Mouse (Mus musculus) liver, embryonic 13.5 days (tissue): ENCODE measurements around the gene Dennd2a. TPM values are rescaled to one million over a fixed set of nuclear protein-coding genes. Genes with fewer than 3 reads are reported as not detected.
"Not testable (repeated sequence)": the region's sequence is repeated elsewhere in the genome, so short reads cannot be mapped to it uniquely, and the experiment has no call there.

Experiments used
- ATAC-seq: fragments of 200-750 bp; cut with Nextera tagmentation; 2 replicates; pipeline ENCODE4 v1.8.0; 2017; ENCODE audit warnings: low read depth, mild to moderate bottlenecking, moderate number of reproducible peaks, moderate library complexity
- DNase-seq: peaks from one replicate; pipeline ENCODE4 v3.0.0; 2022
- H3K27ac ChIP-seq: fragments of 300-500 bp; sonication (generic); 2 replicates; pipeline ENCODE4 v1.5.1; 2015; ENCODE audit warnings: moderate library complexity, mild to moderate bottlenecking, inconsistent platforms
- H3K27me3 ChIP-seq: fragments of 300-500 bp; sonication (generic); 2 replicates; pipeline ENCODE4 v1.6.1; 2015; ENCODE audit warnings: mild to moderate bottlenecking, inconsistent platforms
- H3K36me3 ChIP-seq: fragments of 300-500 bp; sonication (generic); 2 replicates; pipeline ENCODE4 v1.6.1; 2015; ENCODE audit warnings: mild to moderate bottlenecking, inconsistent platforms
- H3K4me1 ChIP-seq: fragments of 300-500 bp; sonication (generic); replicated peaks from 2 replicates; pipeline ENCODE4 v1.6.1; 2015; ENCODE audit warnings: inconsistent platforms
- H3K4me2 ChIP-seq: fragments of 300-500 bp; sonication (generic); 2 replicates; pipeline ENCODE4 v1.6.1; 2015; ENCODE audit warnings: inconsistent platforms, mild to moderate bottlenecking, moderate library complexity
- H3K4me3 ChIP-seq: fragments of 300-500 bp; sonication (generic); replicated peaks from 2 replicates; pipeline ENCODE4 v1.5.1; 2015; ENCODE audit warnings: mild to moderate bottlenecking, inconsistent platforms
- H3K9ac ChIP-seq: fragments of 300-500 bp; sonication (generic); 2 replicates; pipeline ENCODE4 v1.6.1; 2015; ENCODE audit warnings: mild to moderate bottlenecking, inconsistent platforms
- H3K9me3 ChIP-seq: fragments of 300-500 bp; sonication (generic); replicated peaks from 2 replicates; pipeline ENCODE4 v1.6.1; 2016; ENCODE audit warnings: inconsistent platforms
- WGBS: fragments of 180-500 bp; shearing (Covaris S2); methylation state at CpG from one replicate; pipeline ENCODE4 v1.1.7; 2015; ENCODE audit not compliant: insufficient replicate concordance; 5-methylcytosine and 5-hydroxymethylcytosine counted together
- polyA plus RNA-seq: library from polyadenylated mRNA; unstranded; fragments of >200 nt; fragmentation: Nextera tagmentation; extraction: Ambion mirVana; gene quantifications from 2 replicates; pipeline ENCODE4 v1.2.1, GENCODE M21; 2015

The Dennd2a gene
- polyA plus RNA-seq, 1 experiment from 2014 or later: 2.1 TPM

- Histone ChIP-seq H3K4me2 (peak overlapping the region; percentile 13; the same call in 1 of the 2 replicates), H3K9me3 (no peaks in the 10 kb centered on the region), H3K4me1 (no peaks in the 10 kb centered on the region; the same call in 1 of the 2 replicates), H3K9ac (no peak overlapping the region), H3K27me3 (peaks cover 7% of the 10 kb centered on the region), H3K36me3 (no peaks in the 10 kb centered on the region), H3K4me3 (no peak overlapping the region), H3K27ac (no peak overlapping the region)
- WGBS: 17% methylated on average over 19 of the region's 19 CpGs
- no peak for DNase-seq
- no peak for ATAC-seq
These were observed 111.7 kb downstream of the Dennd2a start for GRCm38 (mm10) chr6:39445801-39446572.

- Histone ChIP-seq H3K27ac (no peak overlapping the region), H3K27me3 (peaks cover 10% of the 10 kb centered on the region; the same call in 1 of the 2 replicates), H3K9me3 (no peaks in the 10 kb centered on the region), H3K4me1 (no peaks in the 10 kb centered on the region; the same call in 1 of the 2 replicates), H3K4me2 (no peak overlapping the region), H3K36me3 (no peaks in the 10 kb centered on the region), H3K9ac (no peak overlapping the region), H3K4me3 (no peak overlapping the region)
- DNase-seq (no peak), ATAC-seq (no peak)
These were observed 114.8 kb downstream of the Dennd2a start for GRCm38 (mm10) chr6:39442786-39443287.

- Histone ChIP-seq H3K9ac (no peak overlapping the region), H3K27me3 (peaks cover 7% of the 10 kb centered on the region; the same call in 1 of the 2 replicates), H3K9me3 (no peaks in the 10 kb centered on the region), H3K27ac (no peak overlapping the region), H3K4me2 (no peak overlapping the region), H3K4me3 (no peak overlapping the region), H3K36me3 (no peaks in the 10 kb centered on the region), H3K4me1 (peaks cover 15% of the 10 kb centered on the region)
- no peak for ATAC-seq
- no peak for DNase-seq
These were observed 117.5 kb downstream of the Dennd2a start for GRCm38 (mm10) chr6:39440207-39440606.

GRCm38 (mm10) chr6:39437519-39437918, 120.1 kb downstream of the Dennd2a start:
- not testable (repeated sequence) for H3K27me3 ChIP-seq, H3K9me3 ChIP-seq, H3K27ac ChIP-seq, H3K4me2 ChIP-seq, ATAC-seq, H3K9ac ChIP-seq, H3K36me3 ChIP-seq, DNase-seq, H3K4me3 ChIP-seq
- 82% methylated on average over 6 of the region's 6 CpGs for whole genome bisulfite sequencing
- H3K4me1 ChIP-seq: peaks cover 36% of the 10 kb centered on the region

- H3K27me3 ChIP-seq: peaks cover 7% of the 10 kb centered on the region; the same call in 1 of the 2 replicates
- peaks cover 46% of the 10 kb centered on the region for H3K4me1 ChIP-seq
- H3K27ac ChIP-seq: peak overlapping the region; percentile 81
- WGBS: 47% methylated on average over 5 of the region's 5 CpGs
- ATAC-seq (peak; percentile 84), DNase-seq (no peak)
- peak overlapping the region; percentile 14; the same call in 1 of the 2 replicates for H3K9ac ChIP-seq
- H3K36me3 ChIP-seq: no peaks in the 10 kb centered on the region
- H3K4me2 ChIP-seq: no peak overlapping the region
- no peaks in the 10 kb centered on the region for H3K9me3 ChIP-seq
- H3K4me3 ChIP-seq: no peak overlapping the region
These were observed 121.8 kb downstream of the Dennd2a start for GRCm38 (mm10) chr6:39435875-39436274.

- H3K4me3 ChIP-seq: no peak overlapping the region
- 64% methylated on average over 2 of the region's 2 CpGs for WGBS
- H3K4me2 ChIP-seq: no peak overlapping the region
- H3K4me1 ChIP-seq: peaks cover 55% of the 10 kb centered on the region
- H3K27me3 ChIP-seq: peaks cover 7% of the 10 kb centered on the region; the same call in 1 of the 2 replicates
- H3K27ac ChIP-seq: peak overlapping the region; percentile 81
- H3K9ac ChIP-seq: peak overlapping the region; percentile 27; the same call in 1 of the 2 replicates
- no peaks in the 10 kb centered on the region for H3K36me3 ChIP-seq
- DNase-seq (no peak), ATAC-seq (no peak)
- H3K9me3 ChIP-seq: no peaks in the 10 kb centered on the region
These were observed 122.7 kb downstream of the Dennd2a start for GRCm38 (mm10) chr6:39434886-39435492.

GRCm38 (mm10) chr6:39434111-39434885, 123.4 kb downstream of the Dennd2a start:
- 0 out of 2 replicates have a peak overlapping the region, but pooled peaks have one; percentile 27 for H3K9ac ChIP-seq
- H3K27ac ChIP-seq: peak overlapping the region; percentile 81
- H3K4me2 ChIP-seq: no peak overlapping the region
- WGBS: 22% methylated on average over 2 of the region's 2 CpGs
- no peaks in the 10 kb centered on the region for H3K36me3 ChIP-seq
- no peak for DNase-seq
- H3K4me3 ChIP-seq: no peak overlapping the region
- peaks cover 2% of the 10 kb centered on the region; the same call in 1 of the 2 replicates for H3K27me3 ChIP-seq
- no peaks in the 10 kb centered on the region for H3K9me3 ChIP-seq
- H3K4me1 ChIP-seq: peaks cover 60% of the 10 kb centered on the region
- ATAC-seq: peak; percentile 62

GRCm38 (mm10) chr6:39433701-39434100, 124.0 kb downstream of the Dennd2a start:
- H3K27ac ChIP-seq: peak overlapping the region; percentile 81
- H3K4me3 ChIP-seq: no peak overlapping the region
- H3K9me3 ChIP-seq: no peaks in the 10 kb centered on the region
- no peaks in the 10 kb centered on the region for H3K36me3 ChIP-seq
- H3K27me3 ChIP-seq: no peaks in the 10 kb centered on the region
- no peak overlapping the region for H3K9ac ChIP-seq
- peaks cover 66% of the 10 kb centered on the region for H3K4me1 ChIP-seq
- DNase-seq: no peak
- ATAC-seq: no peak
- H3K4me2 ChIP-seq: no peak overlapping the region

GRCm38 (mm10) chr6:39433174-39433573, 124.5 kb downstream of the Dennd2a start:
- WGBS: 88% methylated on average over 4 of the region's 4 CpGs

GRCm38 (mm10) chr6:39430722-39431121, 126.9 kb downstream of the Dennd2a start:
- H3K27me3 ChIP-seq: no peaks in the 10 kb centered on the region
- no peak overlapping the region for H3K4me3 ChIP-seq
- H3K4me2 ChIP-seq: no peak overlapping the region
- no peaks in the 10 kb centered on the region for H3K9me3 ChIP-seq
- 63% methylated on average over 11 of the region's 11 CpGs for WGBS
- peak overlapping the region; percentile 70 for H3K9ac ChIP-seq
- ATAC-seq (no peak), DNase-seq (no peak)
- H3K27ac ChIP-seq: peak overlapping the region; percentile 96
- no peaks in the 10 kb centered on the region for H3K36me3 ChIP-seq
- peaks cover 83% of the 10 kb centered on the region for H3K4me1 ChIP-seq

More at GRCm38 (mm10) chr6:39433174-39433573, 124.5 kb downstream of the Dennd2a start:
- Histone ChIP-seq H3K27me3 (no peaks in the 10 kb centered on the region), H3K9ac (no peak overlapping the region), H3K36me3 (no peaks in the 10 kb centered on the region), H3K9me3 (no peaks in the 10 kb centered on the region), H3K27ac (peak overlapping the region; percentile 81), H3K4me2 (no peak overlapping the region), H3K4me3 (no peak overlapping the region), H3K4me1 (peaks cover 71% of the 10 kb centered on the region)
- no peak for ATAC-seq
- no peak for DNase-seq
